Mouse (Mus musculus): Measurements from ENCODE around the gene Mrpl52.
A peak's percentile ranks its signal among the peaks of the same experiment; 100 is the strongest.

Mrpl52 gene

DNA sequence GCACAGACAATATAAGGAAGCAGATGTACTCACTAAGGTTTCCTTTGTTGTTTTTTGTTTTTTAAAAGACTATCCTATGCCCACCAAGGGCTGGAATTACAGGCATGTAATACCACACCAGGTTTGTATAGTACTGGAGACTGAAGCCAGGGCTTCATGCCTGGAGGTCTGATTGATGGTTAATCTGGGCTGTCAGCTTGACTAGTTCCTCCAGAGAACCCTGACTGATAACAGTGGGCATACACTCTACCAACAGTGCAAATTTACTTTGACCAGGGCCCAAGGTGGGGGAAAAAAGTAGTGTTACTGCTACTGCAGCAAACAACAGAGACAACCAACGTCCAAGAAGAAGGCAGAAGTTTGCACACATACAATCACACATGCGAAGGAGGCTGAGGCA is 44.8 kb downstream of the Mrpl52 start:
- DNase-seq (ENCODE audit: inconsistent ontology term): no peak

DNA sequence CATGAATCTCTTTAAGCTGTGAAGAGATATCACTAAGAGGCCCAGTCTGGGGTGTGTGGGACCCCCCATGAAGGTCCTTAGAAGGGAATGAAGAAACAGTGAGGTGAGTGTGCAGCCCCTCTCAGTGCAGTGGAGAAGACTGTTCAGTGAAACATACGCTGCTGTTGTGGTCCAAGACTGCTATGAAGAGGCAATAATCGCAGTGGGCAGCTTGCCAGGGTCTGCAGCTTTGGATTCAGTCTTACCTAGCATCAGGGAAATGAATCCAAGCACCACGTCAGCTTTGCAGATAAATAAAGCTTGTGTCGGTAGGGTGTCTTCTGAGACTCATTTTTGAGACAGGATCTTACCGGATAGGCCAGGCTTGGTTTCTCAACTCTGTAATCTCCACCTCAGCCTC is 46.0 kb downstream of the Mrpl52 start:
- DNase-seq (ENCODE audit: inconsistent ontology term): no peak

DNA sequence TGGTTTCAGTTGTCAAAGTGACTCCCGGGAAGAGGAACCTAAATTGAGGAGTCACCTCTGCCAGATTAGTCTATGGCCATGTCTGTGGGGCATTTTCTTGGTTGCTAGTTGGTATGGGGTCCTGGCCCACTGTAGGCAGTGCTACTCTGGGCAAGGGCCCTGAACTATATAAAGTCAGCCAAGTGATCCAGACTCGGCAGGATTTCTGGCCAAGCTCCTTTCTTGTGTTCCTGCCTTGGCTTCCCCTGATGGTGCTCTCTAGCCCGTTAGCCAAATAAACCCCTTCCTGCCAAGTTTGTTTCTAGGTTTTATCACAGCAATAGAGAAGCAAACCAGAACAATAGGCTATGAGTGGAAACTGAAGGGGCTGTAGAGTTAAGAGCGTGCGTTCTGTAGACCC is 48.0 kb downstream of the Mrpl52 start:
- no peak for DNase-seq (ENCODE audit: inconsistent ontology term)

DNA sequence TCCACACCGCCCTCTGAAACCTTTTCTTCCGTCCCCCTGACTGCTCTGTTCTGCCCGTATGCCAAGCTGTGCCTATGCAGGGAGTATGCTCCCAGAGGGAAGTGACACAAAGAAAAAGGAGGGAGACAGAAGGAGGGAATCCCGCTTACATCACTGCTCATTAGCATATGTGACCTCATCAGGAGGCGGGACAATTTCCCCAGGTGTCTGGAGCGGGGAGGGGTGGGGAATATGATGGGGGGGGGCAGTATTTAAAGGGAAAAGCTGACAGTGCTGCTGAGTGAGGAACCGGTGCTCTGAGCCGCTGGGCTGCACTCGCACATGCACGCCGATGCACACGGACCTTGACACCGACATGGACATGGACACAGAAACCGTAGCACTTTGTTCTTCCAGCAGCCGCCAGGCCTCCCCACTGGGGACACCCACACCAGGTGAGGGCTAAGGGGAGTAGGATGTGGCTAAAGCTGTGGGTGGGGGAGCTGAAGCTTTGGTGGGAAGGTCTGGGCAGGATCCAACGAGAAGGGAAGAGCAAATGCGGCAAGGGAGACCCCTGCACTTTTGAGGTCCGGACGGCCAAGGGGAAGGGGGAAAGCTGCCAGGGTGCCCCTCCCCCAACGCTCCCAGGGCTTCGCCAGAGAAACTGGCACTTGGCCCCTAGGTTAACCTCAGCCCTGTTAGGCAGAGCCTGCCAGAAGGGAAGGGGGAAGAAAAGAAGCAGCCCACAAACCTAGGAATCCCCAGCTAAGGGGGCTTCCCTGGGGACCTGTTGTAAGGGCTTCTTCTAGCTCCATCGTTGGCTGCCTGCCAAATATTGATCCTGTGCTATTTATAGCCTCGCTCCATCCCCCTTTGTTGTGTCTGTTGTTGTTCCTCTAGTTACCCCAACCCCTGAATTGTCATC is 49.5 kb downstream of the Mrpl52 start, which contains the start of gene Rem2:
Gene Rem2, plus strand, starts transcription at position 160 of the 904 bp plus-strand sequence.
- DNase-seq (ENCODE audit: inconsistent ontology term): peak; percentile 68

DNA sequence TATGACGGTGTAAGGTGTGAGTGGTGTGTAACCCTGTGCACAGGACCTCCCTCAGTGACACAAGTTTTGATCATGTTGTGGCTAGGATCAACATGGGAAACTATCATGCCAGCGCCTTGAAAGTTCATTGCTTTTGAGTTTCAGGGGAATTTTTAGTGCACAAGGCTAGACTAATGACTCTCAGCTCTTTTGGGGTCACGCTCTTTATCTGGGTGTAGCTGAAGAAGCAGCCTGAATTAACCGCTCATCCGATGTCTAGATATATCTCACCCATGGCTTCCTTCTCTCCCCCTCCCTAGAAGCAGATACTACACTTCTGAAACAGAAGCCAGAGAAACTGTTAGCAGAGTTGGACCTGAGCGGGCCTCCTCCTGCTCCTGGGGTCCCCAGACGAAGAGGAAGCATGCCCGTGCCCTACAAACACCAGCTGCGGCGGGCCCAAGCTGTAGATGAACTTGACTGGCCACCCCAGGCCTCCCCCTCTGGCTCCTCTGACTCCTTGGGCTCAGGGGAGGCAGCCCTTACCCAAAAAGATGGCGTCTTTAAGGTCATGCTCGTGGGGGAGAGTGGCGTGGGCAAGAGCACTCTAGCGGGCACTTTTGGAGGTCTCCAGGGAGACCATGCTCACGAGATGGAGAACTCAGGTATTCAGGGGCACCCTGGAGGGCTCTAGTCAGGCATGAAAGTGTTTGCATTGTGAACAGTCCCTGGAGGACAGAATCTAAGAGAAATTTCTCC is 50.6 kb downstream of the Mrpl52 start:
- no peak for DNase-seq (ENCODE audit: inconsistent ontology term)

Data from Muller cell, postnatal 12 days (primary cell).